Mouse (Mus musculus) megakaryocyte, adult 5-6 weeks (primary cell): ENCODE data around the gene Gnai2. TPM values are rescaled to one million over a fixed set of nuclear protein-coding genes. Genes with fewer than 3 reads are reported as not detected.
A peak's percentile ranks its signal among the peaks of the same experiment; 100 is the strongest.
"Not testable (repeated sequence)": the region's sequence is repeated elsewhere in the genome, so short reads cannot be mapped to it uniquely, and the experiment has no call there.

Experiments
- ATAC-seq: 2 replicates; pipeline ENCODE4 v1.8.0; 2016; ENCODE audit warnings: mild to moderate bottlenecking, inconsistent platforms; ENCODE audit not compliant: poor library complexity, severe bottlenecking
- total RNA-seq, 2 experiments: library from RNA; stranded (forward) in 1 of 2; stranded (reverse) in 1 of 2; fragments of 153-499, 151-499 nt in 1 of 2; fragments of 221-1000, 200-1000 nt in 1 of 2; gene quantifications; 2 replicates each; pipeline versions ENCODE4 v1.2.3 to v1.2.4; 2015 to 2017

The Gnai2 gene
- total RNA-seq, 2 experiments from 2014 or later, result 768 to 871 TPM

DNA sequence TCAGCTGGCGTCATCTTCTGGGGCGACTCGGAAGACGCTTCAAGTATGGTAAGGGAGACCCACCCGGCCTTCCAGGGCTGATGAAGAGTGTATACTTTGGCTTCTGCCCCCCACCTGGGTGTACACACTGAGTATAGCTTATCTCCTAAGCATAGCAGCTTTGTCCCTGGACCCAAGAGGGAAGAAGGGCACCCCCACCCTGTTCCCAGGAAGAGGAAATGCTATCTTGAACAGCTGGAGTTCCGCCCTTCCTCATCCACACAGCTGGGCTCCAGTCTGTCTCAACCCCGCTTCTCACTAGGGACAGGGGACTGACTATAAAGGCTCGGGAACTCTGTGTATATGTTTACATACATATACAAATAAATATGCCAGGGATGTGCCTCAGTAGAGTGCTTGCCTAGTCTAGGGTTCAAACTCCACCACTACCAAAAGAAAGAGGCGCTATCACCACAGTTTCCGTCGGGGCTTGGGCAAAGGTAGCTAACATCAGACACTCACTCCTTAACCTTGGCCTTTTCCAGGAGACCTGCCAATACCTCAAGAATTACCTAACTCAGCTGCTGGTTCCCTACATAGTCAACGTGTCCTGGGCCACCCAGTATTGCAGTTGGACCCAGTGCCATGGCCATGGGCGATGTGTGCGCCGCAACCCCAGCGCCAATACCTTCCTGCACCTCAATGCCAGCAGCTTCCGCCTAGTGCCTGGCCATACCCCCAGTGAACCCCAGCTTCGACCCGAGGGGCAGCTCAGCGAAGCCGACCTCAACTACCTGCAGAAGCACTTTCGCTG, 63.4 kb downstream of the Gnai2 start:
- ATAC-seq, result no peak

DNA sequence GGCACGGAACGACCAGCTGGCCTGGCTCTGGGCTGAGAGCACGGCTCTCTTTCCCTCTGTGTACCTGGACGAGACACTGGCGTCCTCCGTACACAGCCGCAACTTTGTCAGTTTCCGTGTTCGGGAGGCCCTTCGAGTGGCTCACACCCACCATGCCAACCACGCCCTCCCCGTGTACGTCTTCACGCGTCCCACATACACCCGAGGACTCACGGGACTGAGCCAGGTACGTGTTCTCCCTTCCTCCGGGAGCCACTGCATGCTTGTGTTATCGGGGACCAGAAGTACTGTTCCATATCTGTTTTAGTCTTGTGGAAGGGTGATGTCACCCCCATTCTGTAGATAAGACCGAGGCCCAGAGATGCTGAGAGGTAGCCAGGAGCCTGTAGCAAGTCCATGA, 64.3 kb downstream of the Gnai2 start:
- no peak for ATAC-seq

DNA sequence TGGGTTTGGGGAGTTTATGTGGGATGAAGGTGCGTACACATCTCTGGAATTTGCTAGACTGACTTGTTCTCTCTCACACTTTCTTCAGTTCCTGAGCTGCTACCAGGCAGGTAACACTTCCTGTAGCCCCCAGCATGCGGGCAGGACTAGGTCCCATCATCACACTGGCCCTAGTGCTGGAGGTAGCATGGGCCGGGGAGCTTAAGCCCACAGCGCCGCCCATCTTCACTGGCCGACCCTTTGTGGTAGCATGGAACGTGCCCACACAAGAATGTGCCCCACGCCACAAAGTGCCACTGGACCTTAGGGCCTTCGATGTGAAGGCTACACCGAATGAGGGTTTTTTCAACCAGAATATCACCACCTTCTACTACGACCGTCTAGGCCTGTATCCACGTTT, 65.2 kb downstream of the Gnai2 start:
- ATAC-seq, result no peak

DNA sequence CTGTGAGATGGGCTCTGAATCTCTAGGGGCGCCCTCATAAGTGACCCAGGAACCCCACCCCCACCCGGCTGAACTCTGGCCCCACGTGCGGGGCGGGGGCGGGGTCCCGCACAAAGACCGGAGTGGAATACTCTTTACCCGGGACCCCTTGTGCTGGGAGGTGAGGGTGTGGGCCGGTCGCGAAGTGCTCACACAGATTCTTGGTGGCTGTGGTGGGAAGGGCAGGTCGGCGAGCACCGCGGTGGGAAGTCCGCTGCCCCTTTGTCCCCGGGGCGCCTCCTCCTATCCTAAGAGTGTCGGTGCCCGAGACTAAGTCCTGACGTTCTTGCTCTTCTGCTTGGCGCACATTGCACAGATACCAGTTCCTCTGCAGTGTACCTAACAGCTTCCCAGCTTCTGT, 65.9 kb downstream of the Gnai2 start:
- ATAC-seq, result peak; percentile 20

DNA sequence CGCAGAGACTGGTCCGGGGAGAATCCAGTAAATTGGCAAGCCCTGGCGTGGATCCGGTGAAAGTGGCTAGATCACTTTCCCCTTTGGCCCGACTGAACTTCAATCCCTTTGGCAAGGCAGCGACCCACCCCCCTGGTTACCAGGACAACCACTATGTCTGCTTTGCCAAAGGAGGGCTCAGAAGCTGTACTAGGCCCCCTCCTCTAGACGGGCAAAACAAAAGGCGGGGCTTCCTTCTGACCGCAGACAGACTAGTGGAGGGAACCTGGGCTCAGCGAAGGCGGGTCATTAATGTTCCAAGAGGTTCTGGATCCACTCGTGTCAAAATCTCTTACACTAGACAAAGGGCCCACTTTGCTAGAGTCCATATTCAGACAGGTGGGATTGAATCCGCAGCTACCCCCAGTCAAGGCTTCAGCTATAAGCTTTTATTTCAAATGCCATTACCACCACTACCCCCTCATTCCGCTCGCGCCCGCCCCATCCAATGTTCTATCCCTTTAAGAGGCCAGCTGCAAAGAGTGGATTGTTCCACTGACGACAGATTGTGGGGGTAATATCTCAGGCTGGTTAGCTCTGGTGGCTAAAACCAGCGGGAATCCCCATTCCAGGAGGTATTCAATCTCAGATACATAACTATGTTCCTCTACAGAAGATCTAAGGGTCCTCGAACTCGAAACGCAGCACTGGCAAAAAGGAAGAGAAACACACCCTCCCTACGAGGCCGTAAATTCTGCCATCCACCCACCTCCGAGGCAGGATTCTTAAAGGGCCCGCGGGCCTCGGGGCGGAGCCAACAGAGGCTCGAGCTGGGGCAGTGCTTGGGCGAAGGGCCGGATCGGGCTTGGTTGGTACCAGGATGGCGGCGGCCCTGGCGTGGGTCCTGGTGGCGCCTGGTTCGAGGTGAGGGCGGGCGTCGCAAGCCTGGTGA, 66.6 kb downstream of the Gnai2 start:
- peak; percentile 81 for ATAC-seq

DNA sequence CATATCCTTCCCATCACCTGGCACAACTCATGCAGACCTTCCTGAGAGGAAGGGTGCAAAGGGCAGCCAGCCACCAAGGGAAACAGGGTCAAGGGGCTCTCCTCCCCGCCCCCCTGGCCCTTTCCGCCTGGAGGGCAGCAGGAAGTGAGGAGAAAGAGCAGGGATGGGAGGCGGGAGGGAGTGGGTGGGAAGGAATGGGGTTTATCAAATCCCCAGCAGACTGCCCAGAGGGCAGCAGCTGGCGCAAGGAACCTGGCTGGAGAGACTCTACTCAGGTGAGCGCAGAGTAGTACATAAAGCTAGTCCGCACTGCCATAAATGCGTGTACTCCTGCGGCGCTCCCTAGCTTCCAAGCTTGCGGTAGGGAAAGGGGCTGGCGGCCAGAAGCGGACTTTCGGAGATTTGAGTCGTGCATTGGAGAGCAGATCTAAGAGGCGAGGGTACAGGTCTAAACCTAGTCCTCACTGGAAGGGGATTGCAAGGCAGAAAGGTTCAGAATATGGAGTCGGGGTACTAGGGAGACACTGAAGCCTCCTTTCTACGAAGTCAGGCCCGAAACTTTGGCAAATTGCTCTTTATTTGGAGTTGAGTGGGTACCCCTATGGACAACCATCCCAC, 67.4 kb downstream of the Gnai2 start, which contains the start of gene Hyal2:
Hyal2 (plus strand) TSS at position 244 of the 618 bp plus-strand sequence.
- no peak for ATAC-seq

DNA sequence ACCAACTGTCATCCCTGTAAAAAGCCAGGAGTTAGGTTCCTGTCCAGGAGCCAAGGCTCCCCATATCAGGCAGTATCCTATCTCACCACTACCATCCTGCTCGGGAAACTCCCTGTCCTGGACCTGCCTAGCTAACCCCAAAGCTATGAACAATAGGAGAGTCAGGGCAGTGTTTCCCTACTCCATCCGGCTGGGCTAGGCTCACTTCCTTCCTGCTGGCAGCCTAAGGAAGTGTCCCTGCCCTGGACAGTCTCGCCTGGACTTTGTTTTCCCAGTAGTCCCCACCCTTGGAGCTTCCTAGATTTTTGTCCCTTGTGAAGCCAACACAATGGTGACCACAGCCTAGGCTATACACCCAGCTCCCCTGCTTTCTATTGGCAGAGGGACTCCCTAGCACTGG, 68.3 kb downstream of the Gnai2 start:
- ATAC-seq, result no peak

DNA sequence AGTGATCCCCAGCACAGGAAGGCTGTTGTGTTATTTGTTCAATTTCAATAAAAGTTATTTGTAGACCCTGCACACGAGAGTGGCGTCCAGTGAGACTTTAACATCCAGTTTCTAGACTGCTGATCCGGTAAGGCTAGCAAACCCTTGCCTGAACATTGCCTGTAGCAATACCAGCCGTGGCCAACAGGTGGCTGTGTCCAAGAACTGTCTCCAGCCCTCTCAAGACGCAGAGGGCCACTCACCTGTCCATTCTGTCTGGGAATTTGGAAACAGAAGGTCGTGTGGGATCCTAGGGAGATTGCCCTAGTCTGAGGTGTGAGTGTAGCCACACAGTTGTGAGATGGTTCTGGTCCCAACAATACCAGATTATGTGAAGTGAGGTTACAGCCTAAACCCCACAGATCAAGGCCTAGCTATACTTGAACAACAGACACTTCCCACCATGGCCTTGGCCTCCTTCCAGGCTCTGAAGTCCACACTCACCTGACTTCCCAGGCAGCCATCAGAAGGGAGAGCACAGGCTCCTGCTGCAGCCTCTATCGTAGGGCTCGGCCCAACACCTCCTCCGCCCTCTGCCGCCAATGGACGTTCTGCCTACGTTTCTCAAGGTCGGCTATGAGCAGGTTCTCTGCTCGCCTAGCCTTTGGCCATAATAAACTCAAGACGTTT, 69.0 kb downstream of the Gnai2 start:
- ATAC-seq, result peak; percentile 28; the same call in 1 of the 2 replicates

DNA sequence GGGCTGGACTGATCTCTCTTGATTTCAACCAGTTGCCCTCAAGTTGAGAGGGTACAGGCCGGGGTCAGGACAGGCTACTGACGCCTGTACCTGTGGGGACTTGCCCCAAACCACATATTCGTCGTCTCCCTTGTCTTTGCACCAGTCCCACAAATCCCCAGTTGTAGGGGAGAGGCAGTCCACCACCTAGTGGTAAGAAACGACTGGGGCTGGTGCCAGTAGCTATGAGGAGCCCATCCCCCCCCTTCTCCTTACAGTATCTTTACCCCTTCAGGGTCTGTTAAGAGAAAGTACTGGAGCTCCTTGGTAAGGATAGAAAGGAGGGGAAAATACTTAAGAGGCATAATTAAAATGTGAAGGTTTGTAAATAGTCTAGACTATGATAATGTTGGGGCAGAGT, 69.6 kb downstream of the Gnai2 start:
- not testable (repeated sequence) for ATAC-seq

Other genes with a start within 250 kb of the Gnai2 start
- gene Cacna2d2, start 235.8 kb downstream of the Gnai2 start, total RNA-seq (2015), result 0.04 and 0.11 TPM in 2 replicates
- 0.07 and 0.12 TPM in 2 replicates for gene Cacna2d2, start 235.8 kb downstream of the Gnai2 start, total RNA-seq (2017)
- gene Tmem115, start 101.4 kb downstream of the Gnai2 start, total RNA-seq (2015), result 6.8 and 9.3 TPM in 2 replicates
- 14.8 and 15.2 TPM in 2 replicates for gene Tmem115, start 101.4 kb downstream of the Gnai2 start, total RNA-seq (2017)
- gene Cyb561d2, start 93.2 kb downstream of the Gnai2 start, total RNA-seq (2015), result 12.8 and 15.5 TPM in 2 replicates
- 14.2 and 21.7 TPM in 2 replicates for gene Cyb561d2, start 93.2 kb downstream of the Gnai2 start, total RNA-seq (2017)
- 8.3 and 12.5 TPM in 2 replicates for gene Nprl2, start 93.1 kb downstream of the Gnai2 start, total RNA-seq (2015)
- 15.7 and 18.9 TPM in 2 replicates for gene Nprl2, start 93.1 kb downstream of the Gnai2 start, total RNA-seq (2017)
- gene Zmynd10, start 88.1 kb downstream of the Gnai2 start, total RNA-seq (2015), result not detected in 2 replicates
- gene Zmynd10, start 88.1 kb downstream of the Gnai2 start, total RNA-seq (2017), result not detected in 2 replicates
- gene Rassf1, start 83.8 kb downstream of the Gnai2 start, total RNA-seq (2015), result 34.3 and 37.7 TPM in 2 replicates
- gene Rassf1, start 83.8 kb downstream of the Gnai2 start, total RNA-seq (2017), result 46.7 and 57.3 TPM in 2 replicates
- gene Tusc2, start 72.1 kb downstream of the Gnai2 start, total RNA-seq (2015), result 12.2 and 12.4 TPM in 2 replicates
- gene Tusc2, start 72.1 kb downstream of the Gnai2 start, total RNA-seq (2017), result 8.9 and 10.8 TPM in 2 replicates
- 0.56 and 1.9 TPM in 2 replicates for gene Hyal2, start 67.4 kb downstream of the Gnai2 start, total RNA-seq (2015)
- gene Hyal2, start 67.4 kb downstream of the Gnai2 start, total RNA-seq (2017), result 1.0 TPM in 1 of 2 replicates, not detected in the other
- 0.38 and 0.57 TPM in 2 replicates for gene Hyal1, start 58.4 kb downstream of the Gnai2 start, total RNA-seq (2015)
- 0.98 and 0.99 TPM in 2 replicates for gene Hyal1, start 58.4 kb downstream of the Gnai2 start, total RNA-seq (2017)
- 7.2 and 15.3 TPM in 2 replicates for gene Naa80, start 56.5 kb downstream of the Gnai2 start, total RNA-seq (2015)
- gene Naa80, start 56.5 kb downstream of the Gnai2 start, total RNA-seq (2017), result 6.9 and 10.1 TPM in 2 replicates
- gene Hyal3, start 54.5 kb downstream of the Gnai2 start, total RNA-seq (2015), result 1.5 and 1.9 TPM in 2 replicates
- gene Hyal3, start 54.5 kb downstream of the Gnai2 start, total RNA-seq (2017), result 0.18 and 0.57 TPM in 2 replicates
- 6.8 and 11.1 TPM in 2 replicates for gene Ifrd2, start 47.7 kb downstream of the Gnai2 start, total RNA-seq (2015)
- 8.7 and 9.9 TPM in 2 replicates for gene Ifrd2, start 47.7 kb downstream of the Gnai2 start, total RNA-seq (2017)
- not detected in 2 replicates for gene Sema3b, start 26.1 kb downstream of the Gnai2 start, total RNA-seq (2015)
- gene Sema3b, start 26.1 kb downstream of the Gnai2 start, total RNA-seq (2017), result 0.08 TPM in 1 of 2 replicates, not detected in the other
- not detected in 2 replicates for gene Slc38a3, start 34.2 kb upstream of the Gnai2 start, total RNA-seq (2015)
- gene Slc38a3, start 34.2 kb upstream of the Gnai2 start, total RNA-seq (2017), result not detected in 2 replicates
- not detected in 2 replicates for gene Gnat1, start 44.3 kb upstream of the Gnai2 start, total RNA-seq (2015)
- gene Gnat1, start 44.3 kb upstream of the Gnai2 start, total RNA-seq (2017), result not detected in 2 replicates
- not detected in 2 replicates for gene Sema3f, start 75.1 kb upstream of the Gnai2 start, total RNA-seq (2015)
- not detected in 2 replicates for gene Sema3f, start 75.1 kb upstream of the Gnai2 start, total RNA-seq (2017)
- 145 and 161 TPM in 2 replicates for gene Rbm5, start 135.6 kb upstream of the Gnai2 start, total RNA-seq (2015)
- gene Rbm5, start 135.6 kb upstream of the Gnai2 start, total RNA-seq (2017), result 208 and 249 TPM in 2 replicates
- 42.2 and 55.9 TPM in 2 replicates for gene Rbm6, start 237.9 kb upstream of the Gnai2 start, total RNA-seq (2015)
- 117 and 119 TPM in 2 replicates for gene Rbm6, start 237.9 kb upstream of the Gnai2 start, total RNA-seq (2017)